Mouse (Mus musculus) frontal cortex, adult (tissue): Measurements from ENCODE around the gene Adgra3.

ENCODE experiments used
- ATAC-seq: cut with Nextera tagmentation; 2 replicates; pipeline ENCODE4 v1.9.2; 2017; ENCODE audit warnings: mild to moderate bottlenecking, moderate library complexity, mixed read lengths; ENCODE audit not compliant: low TSS enrichment

Gene Adgra3

GRCm38 (mm10) chr5:50032332-50032731 is 26.5 kb downstream of the Adgra3 start:
- ATAC-seq = peak; percentile 93

GRCm38 (mm10) chr5:50031763-50032272 is 27.0 kb downstream of the Adgra3 start:
- ATAC-seq = peak; percentile 1; the same call in 1 of the 2 replicates

- ATAC-seq = no peak
Measured at GRCm38 (mm10) chr5:50031288-50031687, 27.5 kb downstream of the Adgra3 start.

GRCm38 (mm10) chr5:50029662-50030061 is 29.1 kb downstream of the Adgra3 start:
- no peak for ATAC-seq

- 0 out of 2 replicates have a peak, but pooled peaks have one; percentile 28 for ATAC-seq
Measured at GRCm38 (mm10) chr5:50027561-50027960, 31.2 kb downstream of the Adgra3 start.

GRCm38 (mm10) chr5:50027001-50027400 is 31.8 kb downstream of the Adgra3 start:
- ATAC-seq = peak; percentile 80

- no peak for ATAC-seq
Measured at GRCm38 (mm10) chr5:50026148-50026547, 32.7 kb downstream of the Adgra3 start.

- ATAC-seq = no peak
Measured at GRCm38 (mm10) chr5:50024097-50024496, 34.7 kb downstream of the Adgra3 start.

- ATAC-seq = no peak
Measured at GRCm38 (mm10) chr5:50015987-50016587, 42.7 kb downstream of the Adgra3 start.

GRCm38 (mm10) chr5:50015147-50015697 is 43.6 kb downstream of the Adgra3 start:
- ATAC-seq = no peak

GRCm38 (mm10) chr5:50014658-50015057 is 44.1 kb downstream of the Adgra3 start:
- no peak for ATAC-seq

- no peak for ATAC-seq
Measured at GRCm38 (mm10) chr5:50013965-50014364, 44.8 kb downstream of the Adgra3 start.

GRCm38 (mm10) chr5:50008841-50009240 is 50.0 kb downstream of the Adgra3 start:
- ATAC-seq = no peak

- no peak for ATAC-seq
Measured at GRCm38 (mm10) chr5:50006915-50007658, 51.7 kb downstream of the Adgra3 start.

- no peak for ATAC-seq
Measured at GRCm38 (mm10) chr5:50002269-50002668, 56.5 kb downstream of the Adgra3 start.

GRCm38 (mm10) chr5:49999764-50000163 is 59.0 kb downstream of the Adgra3 start:
- ATAC-seq = peak; percentile 68

GRCm38 (mm10) chr5:49997019-49997418 is 61.8 kb downstream of the Adgra3 start:
- ATAC-seq = no peak

- ATAC-seq = peak; percentile 96
Measured at GRCm38 (mm10) chr5:49996457-49996856, 62.3 kb downstream of the Adgra3 start.

GRCm38 (mm10) chr5:49990737-49991323 is 68.0 kb downstream of the Adgra3 start:
- no peak for ATAC-seq

GRCm38 (mm10) chr5:49988015-49988798 is 70.6 kb downstream of the Adgra3 start:
- ATAC-seq = peak; percentile 89

- ATAC-seq = no peak
Measured at GRCm38 (mm10) chr5:49980727-49981126, 78.1 kb downstream of the Adgra3 start.

GRCm38 (mm10) chr5:49979246-49979645 is 79.6 kb downstream of the Adgra3 start:
- no peak for ATAC-seq
